Mouse (Mus musculus): Measurements from ENCODE around the gene Bag1. TPM values are rescaled to one million over a fixed set of nuclear protein-coding genes. Genes with fewer than 3 reads are reported as not detected.
A peak's percentile ranks its signal among the peaks of the same experiment; 100 is the strongest.

The Bag1 gene
- polyA plus RNA-seq, 1 experiment from 2014 or later: 168 TPM

Small RNA genes lying within 50 kb of the gene (microRNA-seq; reads per million reads assigned to microRNA genes)
- gene Mir3094: 2.9 reads per million, percentile 9 among the genes with 10 or more reads in this experiment

Other genes starting within 250 kb of the Bag1 start
- 25.0 and 29.0 TPM in 2 replicates for gene Aptx, start 245.1 kb downstream of the Bag1 start, polyA plus RNA-seq (2015; fragmentation: Nextera tagmentation; extraction: Ambion mirVana)
- gene Dnaja1, start 226.1 kb downstream of the Bag1 start, polyA plus RNA-seq (2015; fragmentation: Nextera tagmentation; extraction: Ambion mirVana): 243 and 287 TPM in 2 replicates
- 95.7 and 107 TPM in 2 replicates for gene Smu1, start 190.4 kb downstream of the Bag1 start, polyA plus RNA-seq (2015; fragmentation: Nextera tagmentation; extraction: Ambion mirVana)
- gene B4galt1, start 94.3 kb downstream of the Bag1 start, polyA plus RNA-seq (2015; fragmentation: Nextera tagmentation; extraction: Ambion mirVana): 46.2 and 48.1 TPM in 2 replicates
- gene Spink4, start 28.2 kb downstream of the Bag1 start, polyA plus RNA-seq (2015; fragmentation: Nextera tagmentation; extraction: Ambion mirVana): 9.3 and 11.4 TPM in 2 replicates
- 64.6 and 76.6 TPM in 2 replicates for gene Chmp5, start 113 bp upstream of the Bag1 start, polyA plus RNA-seq (2015; fragmentation: Nextera tagmentation; extraction: Ambion mirVana)
- 50.3 and 54.9 TPM in 2 replicates for gene Nfx1, start 22.6 kb upstream of the Bag1 start, polyA plus RNA-seq (2015; fragmentation: Nextera tagmentation; extraction: Ambion mirVana)
- not detected in 2 replicates for gene Aqp7, start 99.8 kb upstream of the Bag1 start, polyA plus RNA-seq (2015; fragmentation: Nextera tagmentation; extraction: Ambion mirVana)
- 0.87 and 1.2 TPM in 2 replicates for gene Aqp3, start 149.9 kb upstream of the Bag1 start, polyA plus RNA-seq (2015; fragmentation: Nextera tagmentation; extraction: Ambion mirVana)
- 15.7 and 18.2 TPM in 2 replicates for gene Nol6, start 176.2 kb upstream of the Bag1 start, polyA plus RNA-seq (2015; fragmentation: Nextera tagmentation; extraction: Ambion mirVana)
- 73.3 and 75.3 TPM in 2 replicates for gene Ube2r2, start 187.4 kb upstream of the Bag1 start, polyA plus RNA-seq (2015; fragmentation: Nextera tagmentation; extraction: Ambion mirVana)

All from heart, embryonic 13.5 days (tissue).